Mouse (Mus musculus): ENCODE measurements around the gene Ralgapa1.
"Not testable (repeated sequence)": the region's sequence is repeated elsewhere in the genome, so short reads cannot be mapped to it uniquely, and the experiment has no call there.

Ralgapa1 gene

DNA sequence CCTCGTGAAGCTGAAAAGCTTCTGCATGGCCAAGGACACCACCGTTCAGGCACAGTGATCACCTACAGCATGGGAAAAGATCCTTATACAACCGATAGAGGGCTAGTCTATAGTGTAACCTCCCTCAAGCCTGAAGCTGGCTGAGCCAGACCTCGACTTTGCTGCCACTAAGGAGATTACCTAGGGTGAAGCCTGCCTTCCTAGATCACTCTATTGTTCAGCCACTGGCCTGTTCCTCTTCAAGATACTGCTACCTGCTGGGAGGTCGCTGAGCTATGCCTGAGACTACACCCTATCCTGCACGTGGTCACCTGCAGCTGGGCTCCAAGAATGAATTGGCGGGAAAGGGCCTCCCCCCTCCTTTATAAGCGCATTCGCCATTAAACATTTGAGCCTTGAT, 234.0 kb downstream of the Ralgapa1 start:
- not testable (repeated sequence) for DNase-seq

DNA sequence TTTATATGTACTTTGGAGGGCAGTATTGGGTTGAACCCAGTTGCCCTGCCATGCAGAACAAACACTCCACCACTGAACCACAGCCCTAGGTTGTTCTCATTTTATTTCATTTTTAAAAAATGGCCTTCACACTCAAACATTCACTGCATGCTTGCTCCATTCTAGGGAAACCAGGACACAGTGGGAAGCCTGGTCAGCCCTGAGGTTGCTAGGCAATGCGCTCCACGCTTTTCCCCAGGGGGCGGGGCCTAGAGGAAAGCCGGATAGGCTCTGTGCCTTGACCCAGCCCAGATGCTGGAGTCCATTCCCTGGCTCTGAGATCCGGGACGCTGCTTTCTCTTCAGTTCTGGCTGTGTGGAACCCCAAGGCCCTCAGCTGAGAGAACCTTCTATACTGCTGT, 247.2 kb downstream of the Ralgapa1 start:
- DNase-seq, result no peak

DNA sequence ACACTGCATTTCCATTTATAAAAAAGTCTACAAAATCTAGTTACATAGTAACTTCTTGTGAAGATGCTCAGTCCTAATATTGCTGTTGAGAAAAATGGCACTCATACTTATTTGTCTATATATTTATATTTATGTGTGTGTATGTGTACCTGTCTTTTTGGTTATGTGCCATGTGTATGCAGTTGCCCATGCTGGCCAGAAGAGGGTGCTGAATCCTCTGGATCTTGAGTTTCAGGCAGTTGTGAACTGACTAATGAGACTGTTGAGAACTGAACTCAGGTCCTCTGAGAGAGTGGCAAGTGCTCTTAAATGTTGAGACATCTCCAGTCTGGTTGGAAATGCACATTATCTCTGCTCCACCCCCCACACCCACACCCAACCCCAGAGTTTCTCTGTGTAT, 247.9 kb downstream of the Ralgapa1 start:
- no peak for DNase-seq

DNA sequence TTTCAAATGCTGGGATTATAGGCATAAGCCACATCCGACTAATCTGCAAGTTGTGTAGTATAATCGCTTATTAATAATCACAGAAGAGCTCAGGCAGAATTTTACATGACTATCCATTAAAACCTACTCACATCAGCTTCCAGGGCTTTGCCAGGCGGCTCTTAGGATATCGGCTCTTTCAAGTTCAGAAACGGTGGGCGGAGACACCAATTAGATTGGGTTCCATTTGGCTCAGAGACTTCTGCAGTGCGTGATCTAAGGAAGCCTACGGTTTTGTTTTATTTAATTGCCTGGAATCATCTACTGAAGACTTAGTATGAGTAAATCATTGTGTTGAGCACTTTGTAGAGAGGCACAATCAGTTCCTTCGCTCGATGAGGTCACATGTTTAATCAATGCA, 249.3 kb downstream of the Ralgapa1 start:
- DNase-seq, result no peak

DNA sequence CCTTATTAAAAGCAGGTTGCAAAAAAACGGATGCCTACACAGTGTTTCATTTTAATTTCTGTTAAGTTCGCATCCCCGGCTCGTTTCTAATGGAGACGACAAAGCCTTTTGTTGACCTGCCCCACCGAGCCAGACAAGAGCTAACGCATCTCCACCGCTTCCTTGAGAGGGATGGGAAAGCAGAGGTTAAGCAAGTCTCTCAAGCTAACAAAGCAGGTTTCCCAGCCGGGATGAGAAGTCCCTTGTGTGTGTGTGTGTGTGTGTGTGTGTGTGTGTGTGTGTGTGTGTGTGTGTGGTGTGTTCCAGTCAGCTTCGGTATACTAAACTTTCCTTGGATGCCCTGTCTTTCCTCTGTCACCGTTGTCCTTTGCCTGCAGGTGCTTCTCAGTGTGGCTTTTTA, 249.8 kb downstream of the Ralgapa1 start:
- no peak for DNase-seq

DNA sequence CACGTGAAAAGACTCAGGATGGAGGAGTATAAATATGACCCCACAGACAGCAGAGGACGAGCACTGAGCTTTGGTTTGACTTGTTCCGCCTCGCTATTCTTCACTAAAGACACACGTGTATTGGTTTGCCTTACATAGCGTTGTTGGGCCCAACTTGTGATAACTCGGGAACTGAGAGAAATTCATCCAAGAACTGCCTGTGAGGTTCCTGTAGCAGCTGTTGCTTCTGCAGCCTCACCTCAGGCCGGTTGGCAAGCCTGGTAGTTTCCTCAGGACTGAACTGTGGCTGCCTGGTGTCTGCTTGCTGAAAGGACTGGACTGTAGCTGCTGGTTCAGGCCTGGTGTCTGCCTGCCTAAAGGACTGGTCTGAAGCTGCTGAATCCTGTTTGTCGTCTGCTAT, 250.3 kb downstream of the Ralgapa1 start:
- no peak for DNase-seq

DNA sequence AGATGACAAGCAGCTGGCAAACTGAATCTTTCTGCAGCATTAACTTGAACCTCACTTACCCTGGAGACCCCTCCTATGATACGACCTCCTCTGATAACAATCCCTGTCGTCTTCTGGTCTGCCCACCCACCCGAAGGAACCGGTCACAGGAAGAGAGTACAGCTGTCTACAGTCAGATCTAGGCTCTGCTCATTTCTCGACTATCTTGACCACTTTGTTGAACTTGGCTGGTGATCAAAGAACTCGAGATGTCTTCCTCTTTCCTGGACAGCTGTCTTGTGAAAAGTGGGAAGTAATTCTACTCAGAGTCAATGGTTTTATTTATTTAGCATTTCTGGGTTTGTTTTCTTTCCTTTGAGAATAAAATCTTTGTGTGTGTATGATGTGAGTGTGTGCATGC, 251.3 kb downstream of the Ralgapa1 start:
- no peak for DNase-seq

DNA sequence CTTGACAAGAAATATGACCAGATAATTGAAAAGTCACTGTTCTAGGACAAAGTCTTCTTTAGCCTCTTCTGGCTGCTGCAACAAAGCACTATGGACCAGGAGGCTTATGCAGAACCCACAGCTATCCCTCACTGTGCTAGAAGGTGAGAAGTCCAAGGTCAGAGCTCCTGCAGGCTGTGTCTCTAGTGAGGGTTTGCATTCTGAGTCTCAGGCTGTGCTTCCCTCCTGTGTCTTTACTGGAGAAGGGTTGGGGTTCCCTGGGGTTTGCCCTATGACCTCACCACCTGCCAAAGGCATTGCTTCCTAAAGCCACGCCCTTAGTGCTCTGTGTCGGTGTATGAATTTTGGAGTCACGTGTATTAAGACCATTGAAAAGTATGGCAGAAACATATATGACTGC, 252.5 kb downstream of the Ralgapa1 start:
- DNase-seq, result no peak

DNA sequence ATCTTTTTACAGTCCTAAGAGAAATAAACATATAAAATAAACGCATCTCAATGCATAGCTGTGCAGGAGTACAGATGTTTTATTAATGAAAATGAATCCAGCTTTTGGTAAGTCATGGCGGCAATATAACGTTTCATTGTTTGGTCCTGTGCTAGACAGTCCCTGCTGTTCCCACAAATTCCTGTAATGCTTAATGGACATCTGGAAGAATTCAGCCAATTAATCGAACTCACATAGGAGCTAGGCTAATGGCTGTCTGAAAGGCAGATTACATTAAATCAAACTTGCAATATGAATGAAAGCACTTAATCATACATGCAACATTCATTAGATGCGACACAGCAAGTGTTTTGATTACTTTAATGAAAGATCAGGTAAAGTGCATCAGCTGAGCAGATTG, 254.1 kb downstream of the Ralgapa1 start:
- DNase-seq, result no peak

DNA sequence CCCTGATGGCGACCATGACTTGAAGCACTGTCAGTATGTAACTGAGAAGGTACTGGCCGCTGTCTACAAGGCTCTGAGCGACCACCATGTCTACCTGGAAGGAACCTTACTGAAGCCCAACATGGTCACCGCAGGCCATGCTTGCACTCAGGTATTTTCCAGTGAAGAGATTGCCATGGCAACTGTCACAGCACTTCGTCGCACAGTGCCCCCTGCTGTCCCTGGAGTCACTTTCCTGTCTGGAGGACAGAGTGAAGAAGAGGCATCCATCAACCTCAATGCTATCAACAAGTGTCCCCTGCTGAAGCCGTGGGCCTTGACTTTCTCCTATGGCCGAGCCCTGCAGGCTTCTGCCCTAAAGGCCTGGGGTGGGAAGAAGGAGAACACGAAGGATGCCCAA, 255.1 kb downstream of the Ralgapa1 start:
- DNase-seq, result no peak

DNA sequence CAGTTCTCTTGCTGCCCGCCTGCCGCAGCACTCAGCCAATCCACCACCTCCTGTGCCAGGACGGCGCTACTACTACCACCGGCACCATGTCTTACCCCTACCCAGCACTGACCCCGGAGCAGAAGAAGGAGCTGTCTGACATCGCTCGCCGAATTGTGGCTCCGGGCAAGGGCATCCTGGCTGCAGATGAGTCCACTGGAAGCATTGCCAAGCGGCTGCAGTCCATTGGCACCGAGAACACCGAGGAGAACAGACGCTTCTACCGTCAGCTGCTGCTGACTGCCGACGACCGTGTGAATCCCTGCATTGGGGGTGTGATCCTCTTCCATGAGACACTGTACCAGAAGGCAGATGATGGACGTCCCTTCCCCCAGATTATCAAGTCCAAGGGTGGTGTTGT, 255.8 kb downstream of the Ralgapa1 start, which contains the start of gene Aldoart2:
Gene Aldoart2 (plus strand): TSS at position 34 of the 400 bp plus-strand sequence.
- no peak for DNase-seq

DNA sequence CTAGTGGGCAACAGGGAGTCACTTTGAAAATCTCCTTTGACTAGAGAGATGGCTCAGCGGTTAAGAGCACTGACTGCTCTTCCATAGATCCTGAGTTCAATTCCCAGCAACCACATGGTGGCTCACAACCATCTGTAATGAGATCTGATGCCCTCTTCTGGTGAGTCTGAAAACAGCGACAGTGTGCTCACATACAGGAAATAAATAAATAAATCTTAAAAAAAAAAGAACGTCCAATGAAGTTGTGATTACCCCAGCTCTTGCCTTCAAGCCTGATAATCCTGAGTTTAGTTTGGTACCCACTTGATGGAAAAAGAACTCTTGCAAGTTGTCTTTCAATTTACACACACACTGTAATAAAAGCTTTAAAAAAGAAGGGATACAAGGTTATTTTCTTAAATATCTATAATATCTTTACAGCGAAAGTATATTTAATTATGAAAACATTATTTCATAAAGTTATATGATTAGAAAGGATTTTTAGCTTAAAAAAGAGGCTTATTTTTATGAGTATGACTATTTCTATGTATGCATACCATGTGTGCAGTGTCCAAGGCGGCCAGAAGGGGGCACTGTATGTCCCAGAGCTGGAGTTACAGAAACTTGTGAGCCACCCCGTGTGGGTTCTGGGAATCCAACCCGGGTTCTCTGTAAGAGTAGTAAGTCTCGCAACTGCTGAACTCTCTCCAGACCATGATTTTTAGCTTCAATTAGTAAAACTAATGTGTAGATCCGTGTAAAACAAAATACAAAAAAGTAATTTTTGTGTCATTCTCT, 256.6 kb downstream of the Ralgapa1 start:
- no peak for DNase-seq

DNA sequence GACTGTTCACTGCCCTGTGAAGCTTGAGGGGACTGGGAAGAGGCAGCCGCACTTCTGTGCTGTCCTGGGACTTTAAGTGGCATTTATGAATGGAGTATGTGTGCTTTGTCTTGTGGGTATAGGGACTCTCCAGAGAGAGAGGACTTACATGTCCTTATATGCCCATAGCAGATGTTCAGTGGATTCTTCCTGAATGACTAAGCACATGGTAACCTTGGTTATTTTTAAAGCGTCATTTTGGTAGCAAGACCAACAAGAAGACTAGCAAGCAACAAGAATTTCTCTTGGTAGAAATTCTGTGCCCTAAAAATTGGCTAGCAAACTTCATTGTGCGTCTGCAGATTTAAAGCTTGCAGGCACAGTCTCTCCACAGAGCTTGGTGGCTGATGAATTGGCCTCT, 257.2 kb downstream of the Ralgapa1 start:
- no peak for DNase-seq

DNA sequence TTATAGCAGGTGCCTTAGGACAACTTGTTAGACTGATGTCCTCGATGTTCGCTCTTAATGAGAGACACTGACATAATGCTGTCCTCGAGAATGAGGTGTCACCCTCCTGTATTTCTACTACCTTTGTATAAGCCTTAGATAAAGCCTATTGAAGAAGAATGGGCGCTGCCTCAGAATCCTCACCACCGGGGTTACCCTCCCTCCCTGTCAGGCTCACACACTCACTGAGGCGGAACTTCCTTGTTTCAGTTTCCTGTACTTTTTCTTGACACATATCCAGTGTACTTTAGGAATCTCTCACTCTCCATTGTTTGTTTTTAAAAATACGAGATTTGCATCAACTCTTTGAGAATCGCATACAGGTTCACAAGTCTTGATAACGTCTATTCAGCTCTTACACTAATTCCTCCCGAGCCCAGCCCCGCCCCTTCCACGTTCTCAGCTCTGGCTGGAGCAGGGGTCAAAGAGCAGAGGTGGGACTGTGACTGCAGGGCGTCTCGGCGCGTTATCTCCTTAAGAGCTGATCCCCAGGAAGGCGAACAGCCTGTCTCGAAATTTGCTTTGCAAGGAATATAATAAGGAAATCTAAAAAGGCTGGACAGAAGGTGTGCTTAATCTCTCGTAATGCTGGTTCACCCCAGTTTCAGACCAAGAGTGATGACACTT, 260.8 kb downstream of the Ralgapa1 start:
- DNase-seq, result no peak

DNA sequence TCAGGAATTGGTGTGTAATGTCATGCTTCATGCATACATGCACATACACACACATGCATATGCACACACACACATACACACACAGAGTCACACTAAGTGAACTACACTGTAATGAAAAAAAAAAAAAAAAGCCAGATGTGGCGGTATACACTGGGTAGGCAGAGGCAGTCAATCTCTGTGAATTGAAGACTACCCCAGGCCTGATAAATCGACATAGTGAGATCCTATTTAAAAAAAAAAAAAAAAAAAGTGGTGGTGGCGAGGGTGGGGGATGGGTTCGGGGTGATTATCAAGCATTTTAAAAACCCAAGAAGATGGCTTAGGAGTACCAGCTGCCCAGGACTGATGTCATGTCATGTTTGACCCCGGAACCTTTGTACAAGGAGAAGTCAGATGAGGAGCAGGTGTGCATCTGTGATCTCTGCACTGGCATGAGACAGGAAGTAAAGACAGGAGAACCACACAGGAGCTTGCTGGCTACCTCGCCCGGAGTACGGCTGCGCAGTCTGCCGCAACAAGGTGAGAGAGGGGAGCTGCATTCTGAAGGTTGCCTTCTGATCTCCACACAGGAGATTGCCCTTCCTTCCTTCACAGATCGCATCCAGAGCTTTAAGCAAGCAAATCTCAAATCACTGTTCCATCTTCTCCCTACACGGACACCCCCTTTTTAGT, 261.6 kb downstream of the Ralgapa1 start:
- DNase-seq, result no peak

DNA sequence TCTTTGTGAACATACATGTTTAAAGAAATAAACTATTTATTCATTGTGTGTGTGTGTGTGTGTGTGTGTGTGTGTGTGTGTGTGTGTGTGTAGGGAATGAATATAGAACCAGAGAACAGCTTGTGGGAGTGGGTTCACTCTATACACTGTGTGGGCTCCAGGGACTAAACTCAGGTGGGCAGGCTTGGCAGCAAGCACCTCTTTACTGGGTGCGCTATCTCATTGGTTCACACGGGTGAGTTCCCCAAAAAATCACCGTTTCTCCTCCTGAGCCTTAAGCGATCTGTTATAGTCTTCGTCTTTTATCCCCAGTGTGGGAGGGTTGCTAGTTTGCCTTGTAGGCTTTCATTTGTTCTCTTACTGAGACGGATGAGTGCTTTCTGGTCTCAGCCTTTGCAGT, 263.1 kb downstream of the Ralgapa1 start:
- no peak for DNase-seq

DNA sequence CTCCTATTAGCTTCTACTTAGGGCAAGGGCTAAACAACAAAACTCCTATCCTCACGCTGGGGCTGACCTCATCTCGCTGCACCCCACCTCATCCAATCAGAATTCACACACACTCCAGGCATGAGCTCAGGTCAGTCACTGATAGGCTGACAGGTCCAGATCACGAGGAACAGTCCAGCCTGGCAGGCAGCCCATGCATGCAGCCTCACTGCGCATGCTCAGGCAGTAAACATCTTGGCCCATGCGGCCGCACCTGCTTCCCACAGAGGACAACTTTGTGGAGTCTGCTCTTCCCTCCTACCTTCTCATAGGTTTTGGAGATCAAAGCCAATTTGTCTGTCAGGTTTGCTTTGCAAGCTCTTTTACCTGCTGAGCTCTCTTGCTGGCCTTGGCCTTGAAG, 266.1 kb downstream of the Ralgapa1 start:
- DNase-seq, result not testable (repeated sequence)

All from right cerebral cortex, postnatal 25 days (tissue).